Mouse (Mus musculus): ENCODE measurements around the gene Rbbp6. TPM values are rescaled to one million over a fixed set of nuclear protein-coding genes. Genes with fewer than 3 reads are reported as not detected.

The Rbbp6 gene
- total RNA-seq, 2 experiments from 2014 or later, result 21.2 to 26.4 TPM

DNA sequence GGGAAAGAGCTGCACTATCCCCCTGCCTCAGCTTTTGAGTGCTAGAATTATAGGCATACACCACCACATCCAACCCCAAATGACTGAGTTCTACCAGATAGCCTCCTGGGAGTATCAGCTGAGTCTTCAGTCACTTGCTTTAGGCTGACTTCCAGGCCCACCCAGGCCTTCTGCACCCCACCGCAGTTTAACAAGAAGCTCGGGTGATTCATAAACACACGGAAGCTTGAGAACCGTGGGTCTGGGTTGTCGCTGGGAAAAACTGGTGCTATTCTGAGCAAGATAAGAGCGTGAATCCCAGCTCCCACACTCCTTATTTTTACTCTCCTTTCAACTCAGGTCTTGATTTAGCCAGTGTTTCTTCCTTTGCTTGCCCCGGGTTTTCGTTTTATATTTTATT is 69.8 kb downstream of the Rbbp6 start:
- intact Hi-C loops (cut with DNase I), result no loop called here
- no peak for DNase-seq

DNA sequence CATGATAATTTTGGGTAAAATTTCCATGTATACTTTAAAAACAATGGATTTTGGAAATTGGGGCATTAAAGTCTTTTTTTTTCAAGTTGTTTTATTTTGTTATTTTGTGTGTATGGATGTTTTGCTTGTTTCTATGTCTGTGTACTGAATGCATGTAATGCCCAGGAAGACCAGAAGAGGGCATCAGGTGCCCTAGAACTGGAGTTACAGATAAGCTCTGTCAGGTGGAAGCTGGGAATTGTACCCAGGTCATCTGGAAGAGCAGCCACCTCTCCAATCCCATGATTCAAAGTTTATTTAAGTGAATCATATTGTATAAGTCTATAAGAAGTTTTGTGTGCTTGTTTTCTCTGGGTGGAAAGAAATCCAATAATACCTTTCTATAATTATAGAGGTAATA is 73.8 kb downstream of the Rbbp6 start:
- intact Hi-C loops (cut with DNase I), result no loop called here
- DNase-seq, result no peak

DNA sequence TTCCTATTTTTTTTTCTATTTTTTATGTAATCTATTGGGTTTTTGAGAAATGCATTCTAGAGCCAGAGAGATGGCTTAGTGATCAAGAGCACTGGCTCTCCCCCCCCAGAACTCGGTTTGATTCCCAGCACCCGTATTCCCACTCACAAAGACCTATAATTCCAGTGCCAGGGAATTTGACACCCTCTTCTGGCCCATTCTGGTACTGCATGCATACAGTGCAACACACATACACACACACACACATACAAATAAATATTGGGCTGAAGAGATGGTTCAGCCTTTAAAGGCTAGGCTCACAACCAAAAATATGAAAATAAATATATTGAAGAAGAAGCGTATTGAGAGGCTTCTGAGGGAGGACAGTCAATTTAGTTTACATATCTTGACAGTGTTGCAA is 79.7 kb downstream of the Rbbp6 start:
- intact Hi-C loops (cut with DNase I), result no loop called here
- no peak for DNase-seq

DNA sequence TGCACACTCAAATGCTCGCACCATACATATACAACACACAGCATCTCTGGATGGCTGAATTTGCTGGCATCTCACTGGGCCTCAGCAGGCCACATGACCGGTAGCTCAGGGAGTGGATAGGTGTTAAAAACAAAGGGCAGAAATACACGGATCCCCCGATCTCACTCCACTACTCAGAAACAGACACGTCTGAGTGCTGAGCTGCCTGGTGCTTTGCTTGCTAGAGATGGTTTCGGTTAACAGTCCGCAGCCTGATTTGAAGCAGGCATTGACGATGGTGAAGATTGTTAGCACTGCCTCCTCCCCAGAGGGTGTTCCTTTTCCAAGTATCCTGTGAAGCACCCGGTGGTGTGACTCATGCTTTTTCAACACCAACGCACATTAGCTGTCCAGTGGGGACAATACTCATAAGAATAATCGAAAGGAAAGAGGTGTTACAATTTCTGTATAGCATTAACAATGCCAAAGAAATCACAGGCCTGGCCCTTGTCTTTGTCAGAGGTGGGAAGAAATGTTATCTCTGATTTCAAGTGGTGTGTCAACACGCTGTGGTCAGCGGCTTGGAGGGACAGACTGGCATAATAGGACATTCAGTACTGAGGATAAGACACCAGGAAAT is 81.1 kb downstream of the Rbbp6 start:
- intact Hi-C loops (cut with DNase I), result no loop called here
- DNase-seq, result no peak

Other genes starting within 250 kb of the Rbbp6 start
- gene Tnrc6a, start 158.2 kb downstream of the Rbbp6 start, total RNA-seq (2021), result 10 to 100 TPM; 15.5 to 22.5 TPM
- gene Slc5a11, start 249.1 kb downstream of the Rbbp6 start, total RNA-seq (2021), result not detected